Mouse (Mus musculus): ENCODE measurements around the gene Frmd5.

- TF ChIP-seq CTCF (IDR thresholded peaks at IDR 0.05; ENCODE audit: extremely low read depth, insufficient read length, insufficient replicate concordance, low read depth, low read length) (no peak), POLR2A (IDR thresholded peaks at IDR 0.05; ENCODE audit: low read depth, low read length) (no peak)
Measured at GRCm38 (mm10) chr2:121789777-121790176, 17.1 kb downstream of the Frmd5 start.
